Mouse (Mus musculus) B cell, adult 2 months (primary cell): ENCODE measurements around the gene Pitpnc1.

Experiments
- DNase-seq, 2 experiments: peaks; one replicate each; pipeline ENCODE4 v3.0.0; 2022

Pitpnc1 gene

DNA sequence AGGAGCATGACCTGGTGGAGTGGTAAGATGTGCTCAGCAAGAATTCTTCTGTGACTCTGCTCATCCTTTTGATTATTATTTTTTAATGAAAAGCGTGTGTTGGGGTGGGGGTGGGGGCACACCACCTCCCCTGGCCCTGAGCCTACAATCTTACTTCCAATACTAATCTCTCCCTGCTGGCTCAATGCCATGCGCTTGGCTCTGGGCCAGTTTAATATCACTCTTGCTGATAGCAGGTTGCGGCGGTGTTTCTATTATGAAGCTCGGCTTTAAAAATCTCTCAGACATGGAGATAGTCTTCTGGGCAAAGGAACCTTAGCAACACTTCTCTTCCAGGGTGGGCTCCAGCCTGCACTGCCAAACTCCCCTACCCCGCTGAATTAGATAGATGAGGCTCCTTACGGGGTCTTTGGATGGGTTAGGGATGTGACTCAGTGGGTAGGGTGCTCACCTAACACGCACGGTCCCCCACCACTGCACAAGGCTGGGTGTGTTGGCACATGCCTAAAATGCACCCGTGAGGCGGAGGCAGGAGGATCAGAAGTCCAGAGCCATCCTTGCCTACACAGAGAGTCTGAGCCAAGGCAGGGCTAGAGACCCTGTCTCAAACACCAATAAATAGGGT is 198.0 kb downstream of the Pitpnc1 start:
- DNase-seq: no peak

DNA sequence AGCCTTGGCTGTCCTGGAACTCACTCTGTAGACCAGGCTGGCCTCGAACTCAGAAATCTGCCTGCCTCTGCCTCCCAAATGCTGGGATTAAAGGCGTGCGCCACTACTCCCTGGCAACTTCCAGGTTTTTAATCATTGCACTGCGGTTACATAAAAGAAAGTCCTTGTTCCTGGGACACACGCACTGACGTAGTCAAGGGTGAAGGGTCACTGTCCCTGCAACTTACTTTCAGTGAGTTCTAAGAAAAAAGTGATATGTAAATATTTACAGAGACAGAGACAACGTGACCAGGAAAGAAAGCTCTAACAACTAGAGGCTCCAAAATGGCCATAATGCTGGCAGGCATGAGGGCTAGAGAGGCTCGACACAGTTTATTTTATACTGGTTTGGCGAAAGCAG is 199.9 kb downstream of the Pitpnc1 start:
- DNase-seq: no peak

DNA sequence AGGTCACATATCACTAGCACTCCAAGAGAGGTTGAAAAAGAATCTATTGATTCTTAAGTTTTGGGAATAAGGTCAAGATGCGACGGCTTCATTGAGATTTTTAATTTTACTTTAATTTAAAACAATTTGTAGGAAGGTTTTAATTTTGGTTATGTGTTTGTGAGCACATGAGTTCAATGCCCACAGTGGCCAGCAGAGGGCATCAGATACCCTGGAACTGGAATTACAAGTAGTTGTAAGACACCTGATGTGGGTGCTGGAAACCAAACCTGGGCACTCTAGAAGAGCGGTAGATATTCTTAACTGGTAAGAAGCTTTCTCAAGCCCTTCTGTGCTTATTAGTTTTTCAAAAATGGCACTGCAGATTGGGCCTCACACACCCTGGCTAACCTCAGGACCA is 203.0 kb downstream of the Pitpnc1 start:
- DNase-seq: peak; percentile 39 to 50

DNA sequence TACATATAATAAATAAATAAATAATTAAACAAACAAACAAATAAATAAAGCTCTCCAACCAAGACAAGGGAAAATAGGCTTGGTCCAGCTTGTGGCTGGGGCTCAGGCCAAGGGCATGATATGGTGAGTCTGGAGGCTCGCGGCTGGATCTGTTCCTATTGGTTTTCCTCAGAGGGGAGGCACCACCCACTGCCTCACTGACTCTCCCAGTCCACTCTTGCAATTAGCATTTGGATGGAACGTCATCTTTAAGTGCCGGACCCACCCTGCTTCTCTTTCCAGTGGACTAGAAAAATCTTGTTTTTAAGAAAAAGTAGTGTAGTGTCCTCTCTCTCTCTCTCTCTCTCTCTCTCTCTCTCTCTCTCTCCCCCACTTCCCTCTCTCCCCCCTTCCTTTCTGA is 204.6 kb downstream of the Pitpnc1 start:
- DNase-seq: no peak

DNA sequence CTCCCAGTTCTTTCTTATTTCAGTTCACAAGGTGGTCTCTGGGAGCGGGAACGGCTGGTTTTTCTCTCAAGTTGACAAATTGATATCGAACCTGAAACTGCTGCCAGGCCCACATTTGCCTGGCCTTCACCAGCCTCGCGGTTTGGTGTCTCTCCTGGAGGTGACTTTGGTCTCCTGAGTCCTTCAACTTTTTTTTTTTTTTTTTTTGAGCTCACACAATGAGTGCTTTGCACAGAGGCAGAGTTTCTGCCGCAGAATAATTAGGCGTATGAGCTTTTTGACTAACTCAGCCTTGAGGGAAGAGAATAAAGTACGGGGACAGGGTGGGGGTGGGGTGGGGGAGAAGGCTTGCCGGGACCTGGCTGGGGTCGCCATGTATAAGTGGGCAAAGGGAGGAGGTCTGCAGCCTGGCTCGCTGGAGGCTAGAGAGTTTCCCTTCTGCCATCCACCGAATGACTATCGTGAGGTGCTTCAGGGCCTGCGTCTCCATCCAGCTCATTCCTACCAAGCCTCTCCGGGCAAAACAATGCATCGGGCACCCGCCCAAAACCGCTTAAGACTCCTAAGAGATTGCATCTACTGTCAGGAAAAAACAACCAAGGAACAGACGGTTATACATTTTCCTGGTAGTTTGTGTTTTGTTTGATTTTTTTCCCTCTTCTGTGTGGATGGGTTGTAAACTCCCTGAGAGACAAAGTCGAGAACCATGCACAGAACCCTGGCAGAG is 205.4 kb downstream of the Pitpnc1 start:
- DNase-seq: no peak

DNA sequence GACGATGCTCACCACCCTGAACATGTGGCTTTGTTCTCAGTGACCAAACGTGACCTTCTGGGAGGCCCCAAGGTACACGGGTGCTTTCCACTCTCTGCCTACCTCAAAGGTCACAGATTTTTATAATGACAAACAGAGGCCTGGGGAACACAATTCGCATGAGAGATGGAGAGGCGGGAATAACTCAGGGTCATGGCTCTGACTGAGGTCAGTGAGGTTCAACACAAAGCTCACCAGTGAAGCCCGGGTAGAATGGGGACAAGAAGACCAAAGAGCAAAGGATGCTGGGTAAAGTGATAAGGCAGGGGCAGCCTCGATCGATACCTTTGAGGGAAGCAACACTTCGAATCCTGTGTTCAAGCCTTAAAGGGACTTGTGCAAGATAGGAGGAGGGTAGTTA is 206.7 kb downstream of the Pitpnc1 start:
- DNase-seq: no peak

DNA sequence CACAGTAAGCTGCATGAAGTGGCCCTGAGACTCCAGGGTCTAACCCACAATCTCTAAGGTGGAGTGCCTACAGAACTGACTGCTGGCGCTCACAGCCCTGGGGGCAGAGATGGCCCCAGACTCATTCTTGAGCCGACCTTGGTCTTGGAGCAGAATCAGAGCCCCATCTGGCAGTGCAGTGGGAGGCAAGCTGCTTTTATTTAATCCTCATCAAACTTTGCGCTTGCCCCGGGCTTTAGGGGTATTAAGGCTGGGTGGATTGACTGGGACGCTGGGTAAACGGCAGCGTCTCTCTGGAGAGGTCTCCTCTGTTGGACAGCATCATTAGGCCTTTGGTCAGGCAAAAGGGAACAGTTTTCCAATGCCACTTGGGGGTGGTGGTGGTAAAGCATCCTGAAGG is 211.1 kb downstream of the Pitpnc1 start:
- DNase-seq: no peak

DNA sequence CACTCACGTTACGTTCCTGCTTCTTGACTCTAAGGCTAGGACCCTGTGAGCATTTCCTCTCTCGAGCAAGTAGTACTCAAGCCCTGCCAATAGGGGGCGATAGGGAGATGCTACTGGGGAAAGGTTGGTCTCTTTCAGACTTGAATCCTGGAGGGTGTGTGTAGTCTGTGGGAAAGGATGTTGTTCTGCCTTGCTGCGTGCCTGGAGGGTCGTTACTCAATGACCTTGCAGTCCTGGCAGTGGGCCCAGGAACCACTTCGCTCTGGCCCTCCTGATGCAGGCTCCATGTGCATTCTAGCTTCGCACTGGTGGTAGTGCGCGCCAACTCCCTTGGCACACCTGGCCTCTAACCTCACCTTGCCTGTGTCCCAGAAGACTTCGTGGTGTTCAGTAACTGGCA is 215.3 kb downstream of the Pitpnc1 start:
- DNase-seq: peak; percentile 27 to 44

DNA sequence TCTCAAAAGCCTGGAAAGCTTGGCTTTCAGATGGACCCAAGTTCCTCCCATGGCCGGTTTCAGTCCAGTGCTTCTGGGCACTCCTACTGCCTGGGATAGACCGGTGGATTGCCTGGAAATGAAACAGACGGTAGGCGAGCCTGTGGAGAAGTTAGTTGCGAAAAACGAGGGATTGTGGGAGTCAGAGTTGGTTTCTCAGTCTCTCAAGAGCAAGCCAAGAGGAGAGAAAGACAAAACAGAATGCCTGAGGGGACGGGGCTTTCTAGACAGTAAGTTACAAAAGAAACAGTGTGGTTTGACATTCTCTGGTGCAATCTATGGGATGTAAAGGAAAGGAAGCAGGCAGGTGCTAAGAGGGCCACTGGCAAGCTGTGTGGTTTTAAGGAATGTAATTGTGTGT is 216.3 kb downstream of the Pitpnc1 start:
- no peak for DNase-seq

DNA sequence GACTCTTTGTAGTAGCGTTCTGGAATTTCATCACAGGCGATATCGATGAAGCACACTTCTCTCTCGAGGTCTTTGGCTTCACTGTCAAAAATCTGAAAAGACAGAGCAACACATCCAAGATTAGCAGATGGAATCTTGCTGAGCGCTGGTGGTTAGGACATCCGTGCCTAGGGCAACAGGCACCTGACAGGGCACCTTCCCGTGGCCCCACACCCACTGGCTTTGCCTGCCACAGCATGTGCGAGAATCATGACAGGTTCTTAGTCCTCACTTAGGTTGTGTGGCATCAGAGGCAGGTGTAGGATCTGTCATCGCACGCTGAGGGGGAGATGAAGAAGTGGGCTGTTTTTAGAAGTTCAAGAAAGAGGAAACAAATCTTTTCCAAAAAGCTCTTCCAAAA is 218.5 kb downstream of the Pitpnc1 start:
- DNase-seq: no peak

DNA sequence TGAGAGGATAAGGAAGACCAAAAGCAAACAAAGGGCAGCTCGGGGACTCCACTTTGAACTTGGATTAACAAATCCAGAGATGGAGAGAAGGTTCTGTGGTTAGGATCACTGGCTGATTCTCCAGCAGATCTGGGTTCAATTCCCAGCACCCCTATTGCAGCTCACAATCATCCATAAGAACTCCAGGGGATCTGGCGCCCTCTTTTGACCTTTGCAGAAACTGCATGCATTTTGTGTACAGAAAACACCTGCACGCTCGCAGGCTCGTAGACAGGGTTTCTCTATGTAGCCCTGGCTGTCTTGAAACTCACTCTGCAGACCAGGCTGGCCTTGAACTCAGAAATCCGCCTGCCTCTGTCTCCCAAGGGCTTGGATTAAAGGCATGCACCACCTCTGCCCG is 219.0 kb downstream of the Pitpnc1 start:
- DNase-seq: peak; percentile 18 to 26

DNA sequence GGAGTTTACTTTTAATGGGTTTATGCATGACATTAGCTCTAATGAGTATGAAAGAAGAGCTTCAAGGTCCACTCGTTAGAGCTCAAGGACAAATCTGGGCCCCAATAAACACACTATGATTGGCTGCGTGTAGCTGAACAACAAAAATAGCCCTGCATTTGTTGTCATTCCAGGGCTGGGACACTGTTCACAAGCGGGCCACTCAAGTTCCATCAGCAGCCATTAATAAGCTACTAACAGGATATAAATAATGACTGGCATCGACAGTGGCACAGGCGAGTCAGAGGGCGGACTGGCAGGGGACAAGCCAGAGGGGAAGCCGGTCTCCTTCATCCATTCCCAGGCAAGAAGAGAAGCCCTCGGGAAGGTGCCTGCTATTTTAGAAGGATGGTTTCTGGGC is 219.6 kb downstream of the Pitpnc1 start:
- no peak for DNase-seq

DNA sequence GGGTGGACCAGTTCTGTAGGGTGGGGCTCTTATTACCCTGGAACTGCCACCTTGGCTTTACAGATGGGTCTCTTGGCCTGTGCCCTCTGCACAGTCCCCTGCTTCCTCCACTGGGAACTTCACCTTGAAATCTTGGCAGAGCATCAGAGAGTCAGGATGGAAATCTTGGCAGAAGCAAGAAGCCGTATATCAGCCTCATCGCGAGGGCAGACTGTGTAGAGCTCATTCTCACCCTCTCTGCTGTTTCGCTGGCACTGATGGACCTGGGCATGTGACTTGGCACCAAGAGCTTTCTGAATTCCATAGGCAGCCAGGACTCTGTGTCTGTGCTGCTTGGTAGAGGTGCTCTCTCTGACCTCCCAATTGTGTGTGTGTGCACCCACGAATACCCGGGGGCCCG is 221.7 kb downstream of the Pitpnc1 start:
- no peak for DNase-seq

DNA sequence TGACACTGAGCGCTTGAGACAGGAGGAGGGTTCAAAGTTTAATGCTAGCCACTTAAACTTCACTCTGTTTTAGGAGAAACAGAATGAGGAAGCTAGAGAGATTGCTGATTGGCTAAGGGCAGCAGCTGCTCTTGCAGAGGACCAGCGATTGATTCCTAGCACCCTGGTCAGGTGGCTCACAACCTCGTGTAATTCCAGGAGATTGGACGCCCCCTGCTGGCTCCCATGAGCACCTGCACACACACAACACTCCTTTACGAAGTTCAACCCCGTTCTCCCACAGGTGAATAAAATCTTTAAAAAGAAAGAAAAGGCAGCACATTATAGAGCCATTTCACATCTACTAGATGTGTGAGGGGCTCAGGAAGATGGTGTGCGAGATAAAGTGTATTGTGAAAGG is 224.8 kb downstream of the Pitpnc1 start:
- no peak for DNase-seq

DNA sequence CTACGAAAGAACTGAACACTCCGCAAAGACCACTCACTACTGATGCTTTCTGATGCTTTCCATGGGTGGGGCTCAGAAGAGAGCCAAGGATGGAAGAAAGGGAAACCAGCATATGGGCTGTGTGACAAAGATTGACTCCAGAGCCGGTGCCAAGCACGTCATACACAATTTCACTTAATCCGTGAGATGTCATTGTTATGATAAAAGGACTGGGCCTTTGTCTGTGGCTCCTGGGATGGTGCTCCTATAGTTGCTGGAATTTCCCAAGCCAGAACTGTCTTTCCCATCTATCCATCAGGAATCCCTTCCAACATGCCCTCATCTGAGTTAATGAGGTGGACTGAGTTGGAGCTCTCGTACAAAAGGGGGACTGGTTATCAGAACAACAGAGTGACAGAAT is 227.4 kb downstream of the Pitpnc1 start:
- DNase-seq: no peak

DNA sequence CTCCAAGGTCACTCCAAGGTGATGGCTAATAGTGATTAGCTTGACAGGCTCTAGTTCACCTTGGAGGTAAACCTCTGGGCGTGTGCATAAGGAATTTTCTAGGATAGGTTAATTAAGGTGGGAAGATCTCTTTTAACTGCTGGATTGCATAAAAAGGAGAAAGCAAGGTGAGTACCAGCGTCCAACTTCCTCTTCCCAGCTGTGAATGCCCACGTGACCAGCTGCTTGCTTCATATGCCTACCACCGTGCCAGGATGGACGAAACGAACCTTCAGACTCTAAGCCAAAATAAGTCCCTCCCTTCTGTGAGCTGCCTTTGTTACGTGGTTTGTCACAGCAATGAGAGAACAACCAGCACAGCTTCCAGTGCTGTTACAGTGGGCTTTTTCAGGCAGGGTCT is 228.8 kb downstream of the Pitpnc1 start:
- DNase-seq: no peak

DNA sequence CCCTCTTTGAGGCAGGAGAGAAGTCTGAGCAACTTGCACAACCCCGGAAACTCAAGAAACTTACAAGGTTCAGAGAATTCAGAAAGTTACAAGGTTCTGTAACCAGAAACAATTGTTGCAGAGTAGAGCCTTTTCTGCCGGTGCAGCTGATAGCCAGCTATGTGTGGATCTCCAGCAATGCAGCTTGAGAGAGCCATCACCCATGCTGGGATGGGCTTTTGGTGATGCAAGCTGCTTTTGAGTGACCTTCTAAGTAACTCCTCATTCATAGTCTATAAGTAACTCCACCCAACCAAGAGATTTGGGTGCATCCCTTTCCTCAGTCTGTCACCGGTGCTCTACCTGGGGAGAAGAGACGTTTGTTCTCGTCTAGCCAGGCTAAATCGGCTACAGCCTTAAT is 232.0 kb downstream of the Pitpnc1 start:
- no peak for DNase-seq

DNA sequence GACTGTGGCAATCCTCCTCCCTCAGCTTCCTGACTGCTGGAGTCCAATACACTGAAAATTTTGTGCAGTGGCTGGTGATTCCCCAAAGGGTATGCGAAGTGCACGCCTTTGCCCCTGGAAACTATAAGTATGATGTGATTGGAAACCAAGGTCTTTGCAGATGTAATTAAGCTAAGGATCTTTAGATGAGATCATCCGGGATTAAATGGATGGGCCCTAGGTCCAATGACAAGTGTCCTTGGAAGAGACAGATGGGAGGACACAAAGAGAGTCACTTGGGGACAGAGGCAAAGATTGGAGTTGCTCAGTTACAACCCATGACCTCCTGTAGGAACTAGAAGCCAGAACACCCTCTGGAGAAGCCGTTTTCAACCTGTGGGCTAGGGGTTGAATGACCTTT is 233.0 kb downstream of the Pitpnc1 start:
- no peak for DNase-seq

DNA sequence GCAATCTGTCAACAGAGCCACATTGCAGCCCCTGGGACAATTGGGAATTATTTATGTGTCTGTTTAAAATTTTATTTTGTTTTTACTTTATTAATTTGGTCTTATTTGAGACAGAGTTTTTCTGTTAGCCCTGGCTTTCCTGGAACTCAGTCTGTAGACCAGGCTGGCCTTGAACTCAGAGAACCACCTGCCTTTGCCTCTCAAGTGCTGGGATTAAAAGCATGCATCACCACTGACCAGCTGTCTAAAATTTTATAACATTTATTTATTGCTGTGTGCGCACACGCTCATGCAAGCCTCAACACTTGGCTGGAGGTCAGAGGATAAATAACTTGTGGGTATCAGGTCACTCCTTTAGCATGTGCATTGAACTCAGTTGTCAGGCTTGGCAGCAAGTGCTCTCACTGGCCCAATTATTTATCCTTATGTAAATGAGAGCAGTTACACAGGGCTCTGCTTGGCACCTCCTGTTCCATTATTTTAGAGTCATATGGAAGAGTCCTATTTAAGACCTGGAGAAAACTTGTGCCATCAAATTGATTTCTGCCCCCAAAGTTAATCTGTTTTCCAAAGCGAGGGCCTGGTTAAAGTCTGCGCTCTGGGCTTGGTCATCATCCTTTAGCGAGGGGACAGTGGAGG is 237.1 kb downstream of the Pitpnc1 start:
- no peak for DNase-seq

DNA sequence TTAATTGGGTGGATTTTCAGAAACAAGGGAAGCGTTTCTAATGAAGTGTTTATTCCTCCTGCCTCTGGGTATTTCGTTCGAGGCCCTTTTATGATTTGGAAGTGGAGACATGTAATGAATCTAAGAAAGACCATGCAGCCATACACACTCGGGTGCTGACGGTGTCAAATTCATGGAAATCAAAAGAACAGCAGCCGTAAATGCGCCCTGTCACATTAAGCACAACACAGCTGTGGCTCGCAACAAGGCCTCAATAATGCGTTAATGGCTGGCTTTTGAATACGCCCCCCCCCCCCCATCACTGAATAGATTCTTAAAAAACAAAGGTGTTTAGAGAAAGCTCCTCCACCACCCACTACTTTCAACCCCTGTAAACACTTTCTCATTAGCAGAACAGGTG is 240.4 kb downstream of the Pitpnc1 start:
- no peak for DNase-seq

DNA sequence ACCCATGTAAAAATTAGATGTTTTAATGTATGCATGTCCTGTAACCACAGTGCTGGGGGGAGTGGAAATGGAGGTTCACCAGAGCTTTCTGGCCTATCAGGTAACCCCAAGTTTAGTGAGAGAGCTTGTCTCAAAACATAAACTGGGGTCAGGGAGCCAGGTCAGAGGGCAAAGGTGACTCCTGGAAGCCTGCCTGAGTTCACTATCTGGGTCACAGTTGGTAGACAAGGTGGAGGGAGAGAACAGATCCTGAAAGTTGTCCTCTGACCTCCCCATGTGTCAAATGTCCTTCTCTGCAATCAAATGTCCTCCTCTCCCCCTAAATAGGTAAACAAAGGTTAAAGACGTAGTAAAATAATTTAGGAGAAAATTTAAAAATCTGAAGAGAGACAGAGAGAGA is 244.1 kb downstream of the Pitpnc1 start:
- DNase-seq: no peak

DNA sequence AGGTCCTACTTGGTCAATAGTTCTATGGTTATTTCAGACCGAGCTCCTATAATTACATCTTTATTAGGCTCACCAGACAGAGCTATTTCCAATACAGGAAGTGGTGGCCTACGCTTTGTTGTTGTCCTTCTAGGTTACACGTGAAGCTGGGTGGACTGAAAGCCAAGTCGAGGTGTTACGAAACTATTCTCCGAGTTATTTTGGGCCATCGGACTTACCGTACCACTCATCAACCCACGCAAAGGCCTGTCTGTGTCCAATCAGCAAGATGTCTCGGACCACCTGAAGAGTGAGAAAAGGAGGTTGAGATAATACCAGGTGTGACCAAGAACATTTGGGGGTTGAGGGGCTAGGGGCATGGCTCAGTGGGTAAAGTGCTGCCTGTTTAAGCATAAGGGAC is 244.5 kb downstream of the Pitpnc1 start:
- DNase-seq: no peak

DNA sequence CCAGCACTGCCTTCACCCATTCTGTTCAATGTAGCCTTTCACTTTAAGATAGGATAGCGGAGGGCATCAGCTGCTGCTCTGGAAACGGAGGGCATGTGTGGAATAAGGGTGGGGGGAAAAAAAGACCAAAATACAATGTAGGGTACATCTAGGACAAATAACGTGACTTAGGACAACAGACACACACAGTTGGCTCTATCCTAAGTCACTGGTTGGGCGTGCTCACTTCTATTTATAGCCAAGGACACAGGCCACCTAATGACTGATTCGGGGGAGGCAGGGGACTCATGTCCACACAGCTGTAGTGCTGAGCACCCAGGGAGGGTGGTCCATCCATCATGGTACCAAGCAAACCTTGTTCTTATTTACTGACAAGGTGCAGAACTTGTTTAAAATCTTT is 245.2 kb downstream of the Pitpnc1 start:
- no peak for DNase-seq

DNA sequence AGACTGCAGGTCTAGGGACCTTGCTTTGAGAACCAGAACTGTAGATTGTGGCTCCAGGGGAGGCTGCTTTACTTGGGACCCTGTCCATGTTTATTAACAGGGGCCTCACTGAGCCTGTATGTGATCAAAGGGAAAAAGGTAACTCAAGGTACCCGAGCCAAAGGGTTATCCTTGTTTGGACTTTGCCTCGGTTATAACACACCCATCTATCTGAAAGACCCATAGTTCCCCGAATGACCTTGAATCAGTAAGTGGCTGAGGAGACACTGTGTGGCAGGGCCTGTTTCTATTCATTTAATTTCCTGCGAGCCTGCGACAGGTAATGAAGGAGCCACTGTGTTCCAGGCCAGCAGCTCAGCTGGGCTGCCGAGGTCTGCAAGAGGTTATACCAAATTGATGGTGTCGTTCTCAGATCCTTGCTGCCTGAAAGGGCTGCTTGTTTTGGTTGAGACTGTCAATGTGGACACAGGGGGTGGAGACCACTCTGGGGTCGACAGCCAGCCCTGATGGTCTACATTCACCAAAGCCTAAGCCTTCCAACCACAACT is 246.8 kb downstream of the Pitpnc1 start:
- no peak for DNase-seq
